Mouse (Mus musculus) bone marrow, adult 2 months (tissue): Measurements from ENCODE around the gene Cacna1g.

Experiments
- CTCF ChIP-seq: fragments of 200-500 bp; IDR thresholded peaks from 2 replicates; pipeline ENCODE4 v1.5.1; 2011; ENCODE audit warnings: low read length, control low read depth; ENCODE audit not compliant: control insufficient read depth, insufficient read depth
- POLR2A ChIP-seq: fragments of 200-500 bp; IDR thresholded peaks from 2 replicates; pipeline ENCODE4 v1.6.1; 2011; ENCODE audit warnings: low read depth, mild to moderate bottlenecking, control low read depth, low read length, borderline replicate concordance; ENCODE audit not compliant: control insufficient read depth

- TF ChIP-seq CTCF: no peak
- TF ChIP-seq POLR2A: no peak
Measured at GRCm38 (mm10) chr11:94454756-94455155, 19.2 kb downstream of the Cacna1g start.
